Mouse (Mus musculus): Measurements from ENCODE around the gene Gucy2f. TPM values are rescaled to one million over a fixed set of nuclear protein-coding genes. Genes with fewer than 3 reads are reported as not detected.
"Not testable (repeated sequence)": the region's sequence is repeated elsewhere in the genome, so short reads cannot be mapped to it uniquely, and the experiment has no call there.

Gene Gucy2f
- polyA plus RNA-seq (2015; fragmentation: Nextera tagmentation; extraction: Ambion mirVana): 0.04 TPM in 1 of 2 replicates, not detected in the other

GRCm38 (mm10) chrX:142196831-142197230 lies at the start of gene Gucy2f:
Gene Gucy2f, minus strand, starts transcription at chrX:142196931.
- Histone ChIP-seq H3K4me3 (ENCODE audit: low read length) (no peak within 1 kb of the TSS), H3K9ac (ENCODE audit: low read length) (no peak within 1 kb of the TSS), H3K36me3 (ENCODE audit: control insufficient read depth, insufficient read depth, low read length) (no peaks in the 10 kb centered on the region), H3K4me1 (replicated peaks; ENCODE audit: control insufficient read depth, insufficient read depth, low read length) (no peaks in the 10 kb centered on the region), H3K4me2 (ENCODE audit: low read depth, low read length) (no peak within 1 kb of the TSS), H3K27me3 (ENCODE audit: control insufficient read depth, insufficient read depth, low read depth, low read length) (no peaks in the 10 kb centered on the region), H3K9me3 (ENCODE audit: control insufficient read depth, low read length) (no peaks in the 10 kb centered on the region), H3K27ac (ENCODE audit: low read length) (no peak within 1 kb of the TSS)
- 18% methylated on average over 5 of the region's 5 CpGs for WGBS
- ATAC-seq (ENCODE audit: low read depth): no peak

- no peaks in the 10 kb centered on the region for H3K9me3 ChIP-seq (ENCODE audit: control insufficient read depth, low read length)
- ATAC-seq (ENCODE audit: low read depth): no peak
- H3K27ac ChIP-seq (ENCODE audit: low read length): no peak overlapping the region
- no peaks in the 10 kb centered on the region for H3K27me3 ChIP-seq (ENCODE audit: control insufficient read depth, insufficient read depth, low read depth, low read length)
- no peak overlapping the region for H3K4me2 ChIP-seq (ENCODE audit: low read depth, low read length)
- H3K9ac ChIP-seq (ENCODE audit: low read length): no peak overlapping the region
- no peaks in the 10 kb centered on the region for H3K36me3 ChIP-seq (ENCODE audit: control insufficient read depth, insufficient read depth, low read length)
- no peaks in the 10 kb centered on the region for H3K4me1 ChIP-seq (replicated peaks; ENCODE audit: control insufficient read depth, insufficient read depth, low read length)
- no peak overlapping the region for H3K4me3 ChIP-seq (ENCODE audit: low read length)
- WGBS: 68% methylated on average over 5 of the region's 5 CpGs
These were observed 49.1 kb upstream of the Gucy2f start for GRCm38 (mm10) chrX:142245682-142246327.

- H3K4me3 ChIP-seq (ENCODE audit: low read length): no peak overlapping the region
- H3K27me3 ChIP-seq (ENCODE audit: control insufficient read depth, insufficient read depth, low read depth, low read length): no peaks in the 10 kb centered on the region
- no peak for ATAC-seq (ENCODE audit: low read depth)
- 43% methylated on average over 2 of the region's 2 CpGs for WGBS
- no peak overlapping the region for H3K27ac ChIP-seq (ENCODE audit: low read length)
- no peaks in the 10 kb centered on the region for H3K9me3 ChIP-seq (ENCODE audit: control insufficient read depth, low read length)
- H3K4me1 ChIP-seq (replicated peaks; ENCODE audit: control insufficient read depth, insufficient read depth, low read length): no peaks in the 10 kb centered on the region
- no peak overlapping the region for H3K4me2 ChIP-seq (ENCODE audit: low read depth, low read length)
- H3K9ac ChIP-seq (ENCODE audit: low read length): no peak overlapping the region
- H3K36me3 ChIP-seq (ENCODE audit: control insufficient read depth, insufficient read depth, low read length): no peaks in the 10 kb centered on the region
These were observed 40.4 kb upstream of the Gucy2f start for GRCm38 (mm10) chrX:142237101-142237500.

GRCm38 (mm10) chrX:142236146-142236545 lies 39.4 kb upstream of the Gucy2f start:
- H3K27ac ChIP-seq (ENCODE audit: low read length); H3K27me3 ChIP-seq (ENCODE audit: control insufficient read depth, insufficient read depth, low read depth, low read length); H3K4me3 ChIP-seq (ENCODE audit: low read length); H3K9ac ChIP-seq (ENCODE audit: low read length); H3K9me3 ChIP-seq (ENCODE audit: control insufficient read depth, low read length); ATAC-seq (ENCODE audit: low read depth); H3K4me2 ChIP-seq (ENCODE audit: low read depth, low read length); H3K36me3 ChIP-seq (ENCODE audit: control insufficient read depth, insufficient read depth, low read length); H3K4me1 ChIP-seq (replicated peaks; ENCODE audit: control insufficient read depth, insufficient read depth, low read length): not testable (repeated sequence)
- 76% methylated on average over 1 of the region's 1 CpGs for WGBS

GRCm38 (mm10) chrX:142228769-142229158 lies 32.0 kb upstream of the Gucy2f start:
- Histone ChIP-seq H3K4me2 (ENCODE audit: low read depth, low read length) (peak overlapping the region; percentile 53), H3K27ac (ENCODE audit: low read length) (no peak overlapping the region), H3K9me3 (ENCODE audit: control insufficient read depth, low read length) (no peaks in the 10 kb centered on the region), H3K27me3 (ENCODE audit: control insufficient read depth, insufficient read depth, low read depth, low read length) (no peaks in the 10 kb centered on the region), H3K4me3 (ENCODE audit: low read length) (peak overlapping the region; percentile 60), H3K9ac (ENCODE audit: low read length) (no peak overlapping the region), H3K4me1 (replicated peaks; ENCODE audit: control insufficient read depth, insufficient read depth, low read length) (no peaks in the 10 kb centered on the region), H3K36me3 (ENCODE audit: control insufficient read depth, insufficient read depth, low read length) (no peaks in the 10 kb centered on the region)
- WGBS: 35% methylated on average over 7 of the region's 7 CpGs
- no peak for ATAC-seq (ENCODE audit: low read depth)

- no peaks in the 10 kb centered on the region for H3K27me3 ChIP-seq (ENCODE audit: control insufficient read depth, insufficient read depth, low read depth, low read length)
- no peaks in the 10 kb centered on the region for H3K4me1 ChIP-seq (replicated peaks; ENCODE audit: control insufficient read depth, insufficient read depth, low read length)
- peak overlapping the region; percentile 95 for H3K27ac ChIP-seq (ENCODE audit: low read length)
- peak overlapping the region; percentile 60 for H3K4me3 ChIP-seq (ENCODE audit: low read length)
- H3K9ac ChIP-seq (ENCODE audit: low read length): peak overlapping the region; percentile 65
- ATAC-seq (ENCODE audit: low read depth): peak; percentile 97
- 15% methylated on average over 34 of the region's 42 CpGs for WGBS
- H3K9me3 ChIP-seq (ENCODE audit: control insufficient read depth, low read length): no peaks in the 10 kb centered on the region
- H3K4me2 ChIP-seq (ENCODE audit: low read depth, low read length): peak overlapping the region; percentile 53
- no peaks in the 10 kb centered on the region for H3K36me3 ChIP-seq (ENCODE audit: control insufficient read depth, insufficient read depth, low read length)
These were observed 31.5 kb upstream of the Gucy2f start for GRCm38 (mm10) chrX:142228055-142228768.

GRCm38 (mm10) chrX:142227398-142228054 lies 30.8 kb upstream of the Gucy2f start:
- Histone ChIP-seq H3K4me3 (ENCODE audit: low read length) (peak overlapping the region; percentile 60), H3K27me3 (ENCODE audit: control insufficient read depth, insufficient read depth, low read depth, low read length) (no peaks in the 10 kb centered on the region), H3K27ac (ENCODE audit: low read length) (peak overlapping the region; percentile 95), H3K9ac (ENCODE audit: low read length) (peak overlapping the region; percentile 65), H3K9me3 (ENCODE audit: control insufficient read depth, low read length) (no peaks in the 10 kb centered on the region), H3K36me3 (ENCODE audit: control insufficient read depth, insufficient read depth, low read length) (no peaks in the 10 kb centered on the region), H3K4me2 (ENCODE audit: low read depth, low read length) (peak overlapping the region; percentile 53), H3K4me1 (replicated peaks; ENCODE audit: control insufficient read depth, insufficient read depth, low read length) (no peaks in the 10 kb centered on the region)
- ATAC-seq (ENCODE audit: low read depth): peak; percentile 82
- 18% methylated on average over 15 of the region's 15 CpGs for WGBS

- WGBS: 89% methylated on average over 13 of the region's 14 CpGs
- H3K27me3 ChIP-seq (ENCODE audit: control insufficient read depth, insufficient read depth, low read depth, low read length): no peaks in the 10 kb centered on the region
- H3K4me3 ChIP-seq (ENCODE audit: low read length): peak within 1 kb of the TSS; percentile 60
- no peaks in the 10 kb centered on the region for H3K4me1 ChIP-seq (replicated peaks; ENCODE audit: control insufficient read depth, insufficient read depth, low read length)
- no peaks in the 10 kb centered on the region for H3K9me3 ChIP-seq (ENCODE audit: control insufficient read depth, low read length)
- peak within 1 kb of the TSS; percentile 53 for H3K4me2 ChIP-seq (ENCODE audit: low read depth, low read length)
- H3K27ac ChIP-seq (ENCODE audit: low read length): peak within 1 kb of the TSS; percentile 57
- no peak for ATAC-seq (ENCODE audit: low read depth)
- 0 out of 2 replicates have a peak within 1 kb of the TSS, but pooled peaks have one; percentile 32 for H3K9ac ChIP-seq (ENCODE audit: low read length)
- H3K36me3 ChIP-seq (ENCODE audit: control insufficient read depth, insufficient read depth, low read length): no peaks in the 10 kb centered on the region
These were observed 29.8 kb upstream of the Gucy2f start, which contains the start of gene Nxt2 for GRCm38 (mm10) chrX:142226542-142226941. Gene Nxt2, plus strand, starts transcription at chrX:142226770.

GRCm38 (mm10) chrX:142200295-142200694 lies 3.6 kb upstream of the Gucy2f start:
- no peak overlapping the region for H3K9ac ChIP-seq (ENCODE audit: low read length)
- no peak overlapping the region for H3K4me3 ChIP-seq (ENCODE audit: low read length)
- no peak overlapping the region for H3K4me2 ChIP-seq (ENCODE audit: low read depth, low read length)
- ATAC-seq (ENCODE audit: low read depth): no peak
- no peaks in the 10 kb centered on the region for H3K4me1 ChIP-seq (replicated peaks; ENCODE audit: control insufficient read depth, insufficient read depth, low read length)
- 2% methylated on average over 3 of the region's 3 CpGs for WGBS
- no peaks in the 10 kb centered on the region for H3K9me3 ChIP-seq (ENCODE audit: control insufficient read depth, low read length)
- no peak overlapping the region for H3K27ac ChIP-seq (ENCODE audit: low read length)
- H3K36me3 ChIP-seq (ENCODE audit: control insufficient read depth, insufficient read depth, low read length): no peaks in the 10 kb centered on the region
- no peaks in the 10 kb centered on the region for H3K27me3 ChIP-seq (ENCODE audit: control insufficient read depth, insufficient read depth, low read depth, low read length)

All from lung, embryonic 16.5 days (tissue).